Mouse (Mus musculus): Measurements from ENCODE around the gene Gabrd.

- no peak for TF ChIP-seq POLR2A (IDR thresholded peaks at IDR 0.05; ENCODE audit: low read depth, low read length)
- TF ChIP-seq CTCF (IDR thresholded peaks at IDR 0.05; ENCODE audit: borderline replicate concordance, insufficient read depth, low read length) = no peak
Measured at GRCm38 (mm10) chr4:155442808-155443207, 44.9 kb upstream of the Gabrd start.

Data from embryonic fibroblast, embryonic 13.5 days (primary cell).